Mouse (Mus musculus) cerebellum, adult (tissue): ENCODE results near the gene Chst11.
A peak's percentile ranks its signal among the peaks of the same experiment; 100 is the strongest.

Source experiments
- ATAC-seq: cut with Nextera tagmentation; 2 replicates; pipeline ENCODE4 v1.9.2; 2017; ENCODE audit warnings: mild to moderate bottlenecking, moderate library complexity, mixed read lengths; ENCODE audit not compliant: insufficient number of reproducible peaks, low FRiP score, low TSS enrichment

Chst11 gene

GRCm38 (mm10) chr10:83130611-83131010 lies 145.3 kb downstream of the Chst11 start:
- no peak for ATAC-seq

- ATAC-seq: no peak
Measured at GRCm38 (mm10) chr10:83131884-83132283, 146.6 kb downstream of the Chst11 start.

- ATAC-seq: no peak
Measured at GRCm38 (mm10) chr10:83133866-83134570, 148.7 kb downstream of the Chst11 start.

DNA sequence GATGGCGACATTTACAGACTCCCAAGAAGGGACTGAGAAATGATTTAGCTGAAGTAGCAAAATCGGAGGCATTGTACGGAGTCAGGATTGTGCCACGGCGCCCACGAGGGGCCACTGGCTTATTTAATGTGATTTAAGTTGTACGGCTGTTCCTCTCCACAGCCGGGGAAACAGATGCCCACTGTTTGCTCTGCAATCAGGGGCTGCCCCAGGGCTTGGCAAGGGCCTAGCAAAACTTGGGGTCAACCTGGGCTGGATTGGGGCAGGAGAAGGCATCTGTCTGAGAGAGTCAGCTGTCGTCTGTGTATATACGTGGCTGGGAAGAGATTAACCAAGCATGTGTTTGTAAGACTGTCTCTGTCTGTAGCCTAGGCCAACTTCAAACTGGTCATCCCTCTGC lies 149.6 kb downstream of the Chst11 start:
- no peak for ATAC-seq

GRCm38 (mm10) chr10:83135963-83136362 lies 150.7 kb downstream of the Chst11 start:
- ATAC-seq: no peak

- no peak for ATAC-seq
Measured at GRCm38 (mm10) chr10:83137103-83137502, 151.8 kb downstream of the Chst11 start.

- ATAC-seq: no peak
Measured at GRCm38 (mm10) chr10:83139276-83139675, 154.0 kb downstream of the Chst11 start.

GRCm38 (mm10) chr10:83140258-83140936 lies 155.1 kb downstream of the Chst11 start:
- ATAC-seq: no peak

DNA sequence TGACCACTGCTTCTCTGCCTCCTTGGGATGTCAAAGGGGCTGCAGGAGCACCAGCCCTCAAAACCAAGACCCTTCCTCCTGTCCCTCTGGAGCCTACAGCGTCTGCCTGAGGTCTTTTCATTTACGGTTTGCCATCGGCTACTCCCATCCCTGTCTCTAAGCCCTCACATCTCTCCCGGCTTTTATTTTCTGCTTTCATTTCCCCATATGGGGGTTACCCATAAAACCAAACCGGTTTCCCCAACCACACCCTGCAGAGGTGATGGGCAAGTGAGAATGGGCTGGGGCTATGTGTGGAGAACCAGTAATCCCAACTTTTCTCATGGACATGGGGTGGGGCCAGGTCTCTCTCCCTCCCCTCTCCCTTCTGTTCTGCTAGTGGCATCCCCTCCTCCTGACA lies 156.1 kb downstream of the Chst11 start:
- ATAC-seq: no peak

DNA sequence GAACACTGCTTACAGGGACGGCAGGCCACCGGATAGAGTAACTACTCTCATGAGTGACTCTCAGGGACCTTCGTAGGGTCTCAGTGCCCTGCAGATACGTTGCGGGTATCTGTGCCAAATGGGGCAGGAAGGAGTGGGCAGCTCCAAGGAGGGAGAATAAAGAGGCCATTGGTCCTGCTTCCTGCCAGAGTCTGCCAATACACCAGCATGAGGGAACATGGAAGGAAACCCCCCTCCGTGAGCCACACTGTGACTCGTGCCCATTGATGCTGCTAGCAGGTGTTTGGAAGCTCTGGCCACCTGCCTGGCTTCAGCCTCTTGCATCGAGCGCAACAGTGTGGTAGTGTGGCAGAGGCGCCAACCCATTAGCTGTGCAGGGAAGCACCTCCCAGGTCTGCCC lies 157.8 kb downstream of the Chst11 start:
- peak; percentile 49; the same call in 1 of the 2 replicates for ATAC-seq

- no peak for ATAC-seq
Measured at GRCm38 (mm10) chr10:83145836-83146235, 160.5 kb downstream of the Chst11 start.

DNA sequence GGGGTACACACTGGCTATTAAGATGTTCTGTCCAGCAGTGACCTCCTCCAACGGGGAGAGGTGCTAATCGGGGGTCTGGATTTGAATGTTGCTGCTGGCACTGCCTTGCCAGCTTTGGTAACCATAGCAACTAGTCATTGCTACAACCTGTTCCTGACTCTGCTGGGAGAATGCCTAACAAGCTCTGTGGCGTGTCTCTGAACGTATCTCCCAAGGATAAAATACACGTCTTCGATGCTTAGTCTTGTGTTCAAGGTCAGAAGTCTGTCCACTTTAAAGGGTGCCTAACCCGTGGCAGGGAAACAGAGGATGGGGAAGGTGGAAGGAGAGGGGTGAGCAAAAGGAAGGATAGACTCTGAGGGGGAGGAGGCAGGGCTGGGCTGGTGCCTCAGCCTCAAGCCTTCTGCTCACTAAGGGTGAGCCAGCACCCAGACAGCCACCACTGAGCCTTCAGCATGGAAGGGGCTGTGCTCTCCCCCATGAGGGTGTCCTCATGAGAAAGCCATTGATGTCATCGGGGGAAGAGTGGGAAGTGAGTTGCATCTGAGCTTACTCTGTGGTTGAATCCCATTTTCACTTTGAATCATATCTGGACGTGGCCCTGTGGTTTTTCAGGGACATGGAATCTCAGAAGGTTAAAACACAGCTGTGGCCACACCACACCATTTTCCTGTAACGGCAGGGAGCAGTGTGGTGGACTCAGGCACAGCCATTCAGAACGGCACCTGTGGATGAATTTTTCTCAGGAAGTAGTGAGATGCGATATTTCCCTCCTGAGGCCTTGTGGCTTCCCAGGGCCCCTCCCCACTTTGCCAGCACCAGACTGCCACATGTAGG lies 164.3 kb downstream of the Chst11 start:
- no peak for ATAC-seq

- peak; percentile 71 for ATAC-seq
Measured at GRCm38 (mm10) chr10:83150587-83150986, 165.3 kb downstream of the Chst11 start.

- ATAC-seq: no peak
Measured at GRCm38 (mm10) chr10:83151362-83151761, 166.1 kb downstream of the Chst11 start.

DNA sequence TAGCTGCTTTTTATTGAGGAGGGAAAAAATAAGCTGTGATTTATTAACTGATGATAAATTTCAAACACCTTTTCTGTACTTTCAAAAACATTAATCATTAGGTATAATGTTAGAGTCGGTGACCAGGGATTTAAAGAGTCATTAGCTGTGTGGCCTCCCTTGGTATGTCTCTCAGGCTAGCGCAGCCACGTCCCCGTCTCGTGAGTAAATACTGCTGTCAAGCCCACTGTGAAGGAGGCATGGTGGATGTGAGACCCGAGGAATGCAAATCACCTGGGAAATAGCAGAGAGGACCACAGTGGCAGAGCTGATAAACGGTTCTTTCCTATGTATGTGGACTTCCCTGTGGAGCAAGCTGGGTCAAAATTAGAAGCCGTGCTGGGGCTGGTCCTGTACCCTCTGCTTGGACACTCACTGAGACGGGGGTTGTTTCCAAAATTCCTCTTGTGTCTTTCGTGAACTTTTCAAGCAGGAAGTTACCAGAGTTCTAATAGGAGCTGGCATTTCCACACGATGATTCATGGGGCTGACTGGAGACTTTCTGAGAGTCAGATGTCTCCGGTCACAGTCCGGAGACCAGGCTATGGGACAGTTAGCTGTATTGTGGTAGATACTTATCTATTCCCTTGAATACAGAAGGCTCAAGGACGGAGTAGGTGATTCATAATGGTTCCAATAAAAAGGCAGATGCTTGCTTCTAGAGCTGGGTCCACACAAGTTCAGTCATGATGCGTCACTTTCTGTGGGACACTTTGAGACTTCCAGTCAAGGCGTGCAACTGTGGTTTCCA lies 166.8 kb downstream of the Chst11 start:
- no peak for ATAC-seq

GRCm38 (mm10) chr10:83152723-83153122 lies 167.4 kb downstream of the Chst11 start:
- no peak for ATAC-seq

GRCm38 (mm10) chr10:83153374-83153773 lies 168.1 kb downstream of the Chst11 start:
- no peak for ATAC-seq

DNA sequence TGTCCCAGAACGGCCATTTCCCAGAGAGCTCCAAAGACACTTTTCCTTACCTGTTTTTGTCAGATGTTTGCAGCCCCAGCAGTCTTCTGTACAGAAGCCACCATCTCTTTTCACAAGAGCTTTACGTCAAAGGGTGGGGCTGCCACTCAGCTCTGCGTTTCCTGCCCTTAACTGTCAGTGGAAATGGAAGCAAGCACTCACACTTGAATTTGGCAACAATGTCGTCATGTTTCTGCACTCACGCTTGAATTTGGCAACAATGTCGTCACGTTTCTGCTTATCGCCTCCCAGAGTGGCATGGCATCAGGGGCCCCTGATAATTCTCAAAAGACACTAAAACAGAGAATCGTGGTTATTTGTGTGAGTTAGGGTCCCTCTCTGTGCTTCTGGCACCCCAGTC lies 168.6 kb downstream of the Chst11 start:
- no peak for ATAC-seq

DNA sequence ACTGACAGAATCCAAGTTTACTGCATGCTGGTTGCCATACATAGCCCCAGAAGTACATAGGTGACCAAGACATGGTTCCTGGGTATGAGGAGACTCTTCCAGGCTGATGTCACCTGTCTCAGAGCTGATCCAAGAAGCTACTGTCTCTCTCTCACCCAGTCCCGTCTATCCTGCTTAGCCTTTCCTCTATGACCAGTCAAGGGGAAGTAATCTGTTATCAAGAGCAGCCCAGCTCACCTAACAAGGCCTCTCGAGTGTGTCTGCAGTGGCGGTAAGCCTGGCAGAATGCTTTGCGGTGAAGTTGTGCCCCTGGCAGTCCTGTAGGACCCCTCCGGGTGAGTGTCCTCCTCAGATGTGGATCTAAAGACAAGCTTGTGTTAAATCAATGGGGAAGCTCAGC lies 172.0 kb downstream of the Chst11 start:
- no peak for ATAC-seq

DNA sequence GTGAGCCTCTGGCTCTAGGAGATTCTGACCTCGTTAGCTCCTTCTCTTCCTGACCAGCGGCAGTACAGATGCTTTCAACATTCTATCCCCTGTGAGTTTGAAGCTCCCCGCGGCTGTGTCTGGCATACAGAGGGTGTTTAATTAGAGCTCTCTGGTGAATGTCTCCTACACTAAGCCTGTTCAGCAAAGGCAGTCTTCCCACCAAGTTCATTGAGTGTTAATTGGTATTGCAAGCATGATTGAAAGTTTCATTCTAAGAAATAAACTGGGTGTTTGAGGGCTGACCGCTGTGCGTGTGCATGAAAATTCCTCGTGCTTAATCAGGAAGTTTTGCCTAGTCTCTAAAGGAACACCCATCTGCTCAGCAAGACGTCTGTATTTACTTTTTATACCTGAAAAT lies 173.0 kb downstream of the Chst11 start:
- ATAC-seq: no peak
